Mouse (Mus musculus) CH12.LX (cell line): ENCODE results near the gene Cox17. TPM values are rescaled to one million over a fixed set of nuclear protein-coding genes. Genes with fewer than 3 reads are reported as not detected.
A peak's percentile ranks its signal among the peaks of the same experiment; 100 is the strongest.

Experiments
- DNase-seq: peaks from one replicate; pipeline ENCODE4 v3.0.0-alpha.2; 2013; ENCODE audit errors: extremely low read depth
- H3K27ac ChIP-seq: 2 replicates; pipeline ENCODE4 v1.5.1; 2012; ENCODE audit warnings: low read depth, mild to moderate bottlenecking, control low read depth, moderate library complexity; ENCODE audit not compliant: insufficient read depth
- H3K27me3 ChIP-seq: replicated peaks from 2 replicates; pipeline ENCODE3; 2012; ENCODE audit warnings: inconsistent platforms
- H3K36me3 ChIP-seq, 2 experiments: replicated peaks in 1 of 2; 2 replicates each; pipeline versions ENCODE3 to v1.6.1; 2012; ENCODE audit warnings: inconsistent platforms in 1 of 2, low read length in 1 of 2, mild to moderate bottlenecking in 1 of 2, mixed read lengths in 1 of 2, moderate library complexity in 1 of 2; ENCODE audit not compliant: control insufficient read depth in 1 of 2, insufficient read depth in 1 of 2
- H3K4me1 ChIP-seq, 2 experiments: 2 replicates each; pipeline ENCODE4 v1.6.1; 2012; ENCODE audit warnings: inconsistent platforms in 1 of 2, moderate library complexity in 1 of 2; ENCODE audit not compliant: insufficient read depth in 2 of 2, control insufficient read depth in 1 of 2
- H3K4me2 ChIP-seq: 2 replicates; pipeline ENCODE4 v1.6.1; 2012; ENCODE audit warnings: low read depth, mild to moderate bottlenecking, control low read depth; ENCODE audit not compliant: poor library complexity, insufficient read depth, severe bottlenecking
- H3K4me3 ChIP-seq, 3 experiments: fragments of 150-350 bp in 1 of 3; sonication (generic) in 1 of 3; replicated peaks in 1 of 3; 2 replicates each; pipeline versions ENCODE3 to v1.5.1; 2011 to 2012; ENCODE audit warnings: low read depth in 2 of 3, low read length in 2 of 3, mild to moderate bottlenecking in 2 of 3, moderate library complexity in 2 of 3, control low read depth in 1 of 3, improper control_type of control experiment in 1 of 3, inconsistent platforms in 1 of 3, mixed read lengths in 1 of 3; ENCODE audit not compliant: poor library complexity in 1 of 3
- H3K79me2 ChIP-seq: replicated peaks from 2 replicates; pipeline ENCODE4 v1.6.1; 2012; ENCODE audit warnings: mild to moderate bottlenecking, moderate library complexity; ENCODE audit not compliant: control insufficient read depth, poor library complexity, insufficient read depth, severe bottlenecking; ENCODE audit errors: extremely low read depth
- H3K9ac ChIP-seq: 2 replicates; pipeline ENCODE4 v1.6.1; 2012; ENCODE audit warnings: low read depth, mild to moderate bottlenecking, control low read depth, moderate library complexity; ENCODE audit not compliant: insufficient read depth
- H3K9me3 ChIP-seq: replicated peaks from 2 replicates; pipeline ENCODE3; 2012; ENCODE audit warnings: low read length, inconsistent platforms, mixed read lengths
- BHLHE40 ChIP-seq: IDR thresholded peaks from 2 replicates; pipeline ENCODE4 v1.6.1; 2011; ENCODE audit warnings: mild to moderate bottlenecking, low read depth, low read length, improper control_type of control experiment
- CTCF ChIP-seq, 2 experiments: IDR thresholded peaks in 1 of 2; conservative IDR thresholded peaks in 1 of 2; 2 replicates each; pipeline ENCODE4 v1.5.1; 2011 to 2012; ENCODE audit warnings: low read depth in 2 of 2, low read length in 2 of 2, improper control_type of control experiment in 1 of 2, inconsistent platforms in 1 of 2, mild to moderate bottlenecking in 1 of 2, moderate library complexity in 1 of 2
- ELF1 ChIP-seq: IDR thresholded peaks from 2 replicates; pipeline ENCODE4 v1.6.1; 2014; ENCODE audit warnings: low read depth, mild to moderate bottlenecking, inconsistent platforms, low read length, improper control_type of control experiment
- EP300 ChIP-seq: IDR thresholded peaks from 2 replicates; pipeline ENCODE4 v1.6.1; 2011; ENCODE audit warnings: low read length, improper control_type of control experiment
- ETS1 ChIP-seq: conservative IDR thresholded peaks from 2 replicates; pipeline ENCODE4 v1.6.1; 2012; ENCODE audit warnings: low read depth, mild to moderate bottlenecking, inconsistent platforms, low read length, improper control_type of control experiment, moderate library complexity
- GABPA ChIP-seq: IDR thresholded peaks from 2 replicates; pipeline ENCODE4 v1.6.1; 2012; ENCODE audit warnings: low read depth, low read length, improper control_type of control experiment, inconsistent platforms; ENCODE audit not compliant: insufficient replicate concordance
- HCFC1 ChIP-seq: IDR thresholded peaks from 2 replicates; pipeline ENCODE4 v1.6.1; 2012; ENCODE audit warnings: low read depth, mild to moderate bottlenecking, inconsistent platforms, low read length, improper control_type of control experiment
- IRF4 ChIP-seq: IDR thresholded peaks from 2 replicates; pipeline ENCODE4 v1.6.1; 2014; ENCODE audit warnings: low read depth, mild to moderate bottlenecking, inconsistent platforms, low read length, improper control_type of control experiment
- JUN ChIP-seq: IDR thresholded peaks from 2 replicates; pipeline ENCODE4 v1.6.1; 2011; ENCODE audit warnings: low read depth, mild to moderate bottlenecking, low read length, improper control_type of control experiment, moderate library complexity; ENCODE audit not compliant: insufficient read depth
- JUND ChIP-seq: conservative IDR thresholded peaks from 2 replicates; pipeline ENCODE4 v1.6.1; 2011; ENCODE audit warnings: low read depth, low read length, improper control_type of control experiment
- MEF2A ChIP-seq: IDR thresholded peaks from 2 replicates; pipeline ENCODE4 v1.6.1; 2014; ENCODE audit warnings: low read depth, mild to moderate bottlenecking, inconsistent platforms, low read length, improper control_type of control experiment, borderline replicate concordance
- MXI1 ChIP-seq: IDR thresholded peaks from 2 replicates; pipeline ENCODE4 v1.6.1; 2011; ENCODE audit warnings: mild to moderate bottlenecking, low read depth, low read length, improper control_type of control experiment
- MYC ChIP-seq: IDR thresholded peaks from 2 replicates; pipeline ENCODE4 v1.6.1; 2011; ENCODE audit warnings: low read depth, mild to moderate bottlenecking, improper control_type of control experiment, low read length
- NELFE ChIP-seq: IDR thresholded peaks from 2 replicates; pipeline ENCODE4 v1.6.1; 2011; ENCODE audit warnings: low read depth, low read length, improper control_type of control experiment
- NRF1 ChIP-seq: IDR thresholded peaks from 2 replicates; pipeline ENCODE4 v1.6.1; 2014; ENCODE audit warnings: low read depth, mild to moderate bottlenecking, inconsistent platforms, low read length, improper control_type of control experiment, moderate library complexity
- RCOR1 ChIP-seq: conservative IDR thresholded peaks from 2 replicates; pipeline ENCODE4 v1.6.1; 2012; ENCODE audit warnings: low read depth, mild to moderate bottlenecking, inconsistent platforms, low read length, improper control_type of control experiment
- SIN3A ChIP-seq: IDR thresholded peaks from 2 replicates; pipeline ENCODE4 v1.6.1; 2012; ENCODE audit warnings: low read length, improper control_type of control experiment, inconsistent platforms
- SMC3 ChIP-seq: IDR thresholded peaks from 2 replicates; pipeline ENCODE4 v1.6.1; 2011; ENCODE audit warnings: low read depth, low read length, improper control_type of control experiment
- TBP ChIP-seq: conservative IDR thresholded peaks from 2 replicates; pipeline ENCODE4 v1.6.1; 2011; ENCODE audit warnings: low read depth, low read length, improper control_type of control experiment
- TCF12 ChIP-seq: IDR thresholded peaks from 2 replicates; pipeline ENCODE4 v1.6.1; 2014; ENCODE audit warnings: low read depth, mild to moderate bottlenecking, inconsistent platforms, low read length, improper control_type of control experiment
- UBTF ChIP-seq: IDR thresholded peaks from 2 replicates; pipeline ENCODE4 v1.6.1; 2012; ENCODE audit warnings: low read depth, mild to moderate bottlenecking, inconsistent platforms, low read length, improper control_type of control experiment, moderate library complexity
- USF2 ChIP-seq: conservative IDR thresholded peaks from 2 replicates; pipeline ENCODE4 v1.6.1; 2011; ENCODE audit warnings: low read depth, low read length, improper control_type of control experiment
- ZKSCAN1 ChIP-seq: IDR thresholded peaks from 2 replicates; pipeline ENCODE4 v1.6.1; 2012; ENCODE audit warnings: low read depth, inconsistent platforms, low read length, improper control_type of control experiment, borderline replicate concordance
- ZMIZ1 ChIP-seq: IDR thresholded peaks from 2 replicates; pipeline ENCODE4 v1.6.1; 2012; ENCODE audit warnings: low read depth, mild to moderate bottlenecking, inconsistent platforms, low read length, improper control_type of control experiment
- ZNF384 ChIP-seq: IDR thresholded peaks from 2 replicates; pipeline ENCODE4 v1.6.1; 2012; ENCODE audit warnings: low read depth, low read length, improper control_type of control experiment, inconsistent platforms
- dilution Hi-C: fragments of 300-500 bp; cut with MboI; formaldehyde crosslinking; loops from 2 replicates; pipeline ENCODE4 v1.14.3; 2020; ENCODE audit warnings: low sequenced_read_pairs; ENCODE audit not compliant: extremely low pct_unique_long_range_greater_than_20kb, extremely low pct_ligation_motif_present
- in situ Hi-C: fragments of 300-500 bp; cut with MboI; formaldehyde crosslinking; loops from 3 replicates; pipeline ENCODE4 v1.14.3; 2019; ENCODE audit warnings: low sequenced_read_pairs, low pct_ligation_motif_present, low pct_unique_long_range_greater_than_20kb, mixed read lengths
- polyA plus RNA-seq: library from polyadenylated mRNA; unstranded; fragments of >175 nt; gene quantifications from 2 replicates; pipeline ENCODE4 v1.2.1, GENCODE M21; 2012; ENCODE audit warnings: low read depth; ENCODE audit not compliant: insufficient read length
- total RNA-seq, 2 experiments: library from RNA; depleted of rRNA; stranded (reverse); fragments of 300-350 nt in 1 of 2; fragments of >200 nt in 1 of 2; gene quantifications; 2 replicates each; pipeline ENCODE4 v1.2.3; 2012 to 2014

The Cox17 gene
- total and polyA plus RNA-seq, 3 experiments = 410 to 706 (median 622) TPM

- Histone ChIP-seq H3K9ac (no peak overlapping the region), H3K27me3 (no peaks in the 10 kb centered on the region), H3K36me3 (peaks cover 6 to 55% of the 10 kb centered on the region in 2 experiments), H3K79me2 (peaks cover 5% of the 10 kb centered on the region), H3K4me2 (peak overlapping the region; percentile 53; the same call in 1 of the 2 replicates), H3K27ac (no peak overlapping the region)
- in situ Hi-C loops (no loop called here), dilution Hi-C loops (no loop called here)
- DNase-seq = no peak
- TF ChIP-seq TCF12 = 0 out of 2 replicates have a peak, but pooled peaks have one; percentile 57
- TF ChIP-seq MEF2A = peak; percentile 40; the same call in 1 of the 2 replicates
- 0 out of 2 replicates have a peak, but pooled peaks have one; percentile 2 for TF ChIP-seq JUND
- no peak for TF ChIP-seq USF2
- TF ChIP-seq MXI1 = no peak
- TF ChIP-seq, all 38 proteins: peak for 3
- H3K4me1 ChIP-seq = peaks cover 23 to 56% of the 10 kb centered on the region in 2 experiments
- H3K9me3 ChIP-seq = peaks cover 2% of the 10 kb centered on the region
- H3K4me3 ChIP-seq = no peak overlapping the region
These were observed 12.4 kb downstream of the Cox17 start for GRCm38 (mm10) chr16:38359241-38359640.

- Histone ChIP-seq H3K79me2 (peaks cover under 1% of the 10 kb centered on the region), H3K4me1 (peaks cover 23 to 54% of the 10 kb centered on the region in 2 experiments), H3K27me3 (no peaks in the 10 kb centered on the region), H3K4me3 (no peak overlapping the region), H3K27ac (no peak overlapping the region), H3K4me2 (no peak overlapping the region), H3K36me3 (peaks cover 3 to 50% of the 10 kb centered on the region in 2 experiments), H3K9me3 (peaks cover 2% of the 10 kb centered on the region), H3K9ac (no peak overlapping the region)
- TF ChIP-seq USF2 (no peak), ZNF384 (0 out of 2 replicates have a peak, but pooled peaks have one; percentile 1), RCOR1 (0 out of 2 replicates have a peak, but pooled peaks have one; percentile 34)
- DNase-seq = no peak
- dilution Hi-C loops (no loop called here), in situ Hi-C loops (no loop called here)
These were observed 13.1 kb downstream of the Cox17 start for GRCm38 (mm10) chr16:38359857-38360256.

DNA sequence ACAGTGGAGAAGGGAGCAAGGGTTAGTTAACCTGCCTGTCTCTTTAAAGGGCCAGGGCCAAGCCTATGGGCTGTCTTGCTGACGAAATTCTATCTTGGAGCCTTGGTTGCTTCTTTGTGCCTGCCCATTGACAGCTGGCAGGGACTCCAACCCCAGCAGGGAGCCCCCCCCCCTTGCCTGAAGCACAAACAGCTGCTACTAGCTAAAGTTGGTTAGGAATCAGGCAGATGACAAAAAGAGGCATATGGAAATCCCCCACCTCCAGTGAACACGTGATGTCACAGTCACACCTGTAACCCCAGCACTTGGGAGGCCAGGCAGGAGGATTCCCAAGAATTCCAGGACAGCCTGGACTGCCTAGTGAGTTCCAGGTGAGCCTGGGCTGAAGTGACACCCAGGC, 13.5 kb downstream of the Cox17 start:
- H3K4me3 ChIP-seq = no peak overlapping the region
- no peaks in the 10 kb centered on the region; the same call in 1 of the 2 replicates for H3K79me2 ChIP-seq
- dilution Hi-C loops = no loop called here
- peaks cover 23 to 54% of the 10 kb centered on the region in 2 experiments for H3K4me1 ChIP-seq
- peak; percentile 48 for DNase-seq
- no peak overlapping the region for H3K4me2 ChIP-seq
- H3K27ac ChIP-seq = no peak overlapping the region
- H3K9me3 ChIP-seq = peaks cover 2% of the 10 kb centered on the region
- peaks cover 3 to 49% of the 10 kb centered on the region in 2 experiments for H3K36me3 ChIP-seq
- no peak overlapping the region for H3K9ac ChIP-seq
- in situ Hi-C loops = no loop called here
- H3K27me3 ChIP-seq = no peaks in the 10 kb centered on the region
- TF ChIP-seq UBTF = no peak
- no peak for TF ChIP-seq CTCF (conservative IDR thresholded peaks at IDR 0.05 in 1 of 2, IDR thresholded peaks at IDR 0.05 in 1 of 2; ENCODE audit: low read depth in 2 of 2, low read length in 2 of 2)
- no peak for TF ChIP-seq MXI1
- no peak for TF ChIP-seq MYC
- TF ChIP-seq MEF2A = no peak
- TF ChIP-seq BHLHE40 = peak; percentile 83
- TF ChIP-seq NELFE = no peak
- TF ChIP-seq HCFC1 = no peak
- no peak for TF ChIP-seq TBP
- TF ChIP-seq EP300 = 0 out of 2 replicates have a peak, but pooled peaks have one; percentile 41
- no peak for TF ChIP-seq ELF1
- no peak for TF ChIP-seq NRF1
- no peak for TF ChIP-seq GABPA
- TF ChIP-seq ZMIZ1 = no peak
- peak; percentile 85 for TF ChIP-seq ETS1
- TF ChIP-seq IRF4 = no peak
- no peak for TF ChIP-seq ZKSCAN1
- no peak for TF ChIP-seq SIN3A
- TF ChIP-seq JUN = no peak
- no peak for TF ChIP-seq SMC3
- TF ChIP-seq USF2 = peak; percentile 64
